Mouse (Mus musculus) right cerebral cortex, postnatal 10 days (tissue): ENCODE data around the gene Ier5.
A peak's percentile ranks its signal among the peaks of the same experiment; 100 is the strongest.

Source experiments
- DNase-seq, 2 experiments: peaks; one replicate each; pipeline ENCODE4 v3.0.0; 2021; ENCODE audit warnings: low spot score in 2 of 2

Ier5 gene

GRCm38 (mm10) chr1:155055041-155055440, 44.4 kb downstream of the Ier5 start:
- DNase-seq = no peak

GRCm38 (mm10) chr1:155054366-155054965, 45.0 kb downstream of the Ier5 start:
- DNase-seq = no peak

- no peak for DNase-seq
Observed at GRCm38 (mm10) chr1:155053296-155053695, 46.1 kb downstream of the Ier5 start.

- no peak for DNase-seq
Observed at GRCm38 (mm10) chr1:155052761-155053166, 46.7 kb downstream of the Ier5 start.

- DNase-seq = no peak
Observed at GRCm38 (mm10) chr1:155052131-155052760, 47.2 kb downstream of the Ier5 start.

- DNase-seq = no peak
Observed at GRCm38 (mm10) chr1:155051701-155052127, 47.7 kb downstream of the Ier5 start.

- no peak for DNase-seq
Observed at GRCm38 (mm10) chr1:155050897-155051592, 48.4 kb downstream of the Ier5 start.

- DNase-seq = peak; percentile 73 to 81
Observed at GRCm38 (mm10) chr1:155050174-155050573, 49.3 kb downstream of the Ier5 start.

GRCm38 (mm10) chr1:155048947-155049346, 50.5 kb downstream of the Ier5 start:
- peak; percentile 87 to 92 for DNase-seq
